Mouse (Mus musculus) heart, embryonic 15.5 days (tissue): ENCODE measurements around the gene Lrmda. TPM values are rescaled to one million over a fixed set of nuclear protein-coding genes. Genes with fewer than 3 reads are reported as not detected.

ENCODE experiments used
- ATAC-seq: fragments of 200-750 bp; cut with Nextera tagmentation; replicated peaks from 2 replicates; pipeline ENCODE4 v1.8.0; 2017; ENCODE audit warnings: low read depth, moderate TSS enrichment; ENCODE audit not compliant: insufficient number of reproducible peaks, insufficient read depth, low FRiP score
- H3K27ac ChIP-seq: fragments of 300-500 bp; sonication (generic); 2 replicates; pipeline ENCODE4 v1.5.1; 2015; ENCODE audit warnings: mild to moderate bottlenecking, inconsistent platforms
- H3K27me3 ChIP-seq: fragments of 300-500 bp; sonication (generic); 2 replicates; pipeline ENCODE4 v1.6.1; 2015; ENCODE audit warnings: inconsistent platforms
- H3K36me3 ChIP-seq: fragments of 300-500 bp; sonication (generic); 2 replicates; pipeline ENCODE4 v1.6.1; 2015; ENCODE audit warnings: mild to moderate bottlenecking, inconsistent platforms
- H3K4me1 ChIP-seq: fragments of 300-500 bp; sonication (generic); replicated peaks from 2 replicates; pipeline ENCODE4 v1.6.1; 2015; ENCODE audit warnings: inconsistent platforms
- H3K4me2 ChIP-seq: fragments of 300-500 bp; sonication (generic); 2 replicates; pipeline ENCODE4 v1.6.1; 2015; ENCODE audit warnings: inconsistent platforms, mild to moderate bottlenecking, moderate library complexity
- H3K4me3 ChIP-seq: fragments of 300-500 bp; sonication (generic); 2 replicates; pipeline ENCODE4 v1.5.1; 2015; ENCODE audit warnings: mild to moderate bottlenecking, inconsistent platforms
- H3K9ac ChIP-seq: fragments of 300-500 bp; sonication (generic); 2 replicates; pipeline ENCODE4 v1.6.1; 2015; ENCODE audit warnings: mild to moderate bottlenecking, inconsistent platforms
- H3K9me3 ChIP-seq: fragments of 300-500 bp; sonication (generic); replicated peaks from 2 replicates; pipeline ENCODE4 v1.6.1; 2016; ENCODE audit warnings: inconsistent platforms
- WGBS: fragments of 180-500 bp; shearing (Covaris S2); methylation state at CpG from one replicate; pipeline ENCODE4 v1.1.7; 2015; ENCODE audit warnings: mixed read lengths; 5-methylcytosine and 5-hydroxymethylcytosine counted together
- polyA plus RNA-seq: library from polyadenylated mRNA; unstranded; fragments of >200 nt; fragmentation: Nextera tagmentation; extraction: Ambion mirVana; gene quantifications from 2 replicates; pipeline ENCODE4 v1.2.1, GENCODE M21; 2015

Lrmda gene
- polyA plus RNA-seq, 1 experiment from 2014 or later = 0.83 TPM

GRCm38 (mm10) chr14:22146508-22147044, 127.1 kb downstream of the Lrmda start:
- Histone ChIP-seq H3K9ac (no peak overlapping the region), H3K9me3 (no peaks in the 10 kb centered on the region), H3K36me3 (no peaks in the 10 kb centered on the region), H3K4me1 (peaks cover 5% of the 10 kb centered on the region; the same call in 1 of the 2 replicates), H3K4me3 (no peak overlapping the region), H3K4me2 (no peak overlapping the region), H3K27ac (no peak overlapping the region), H3K27me3 (no peaks in the 10 kb centered on the region)
- 69% methylated on average over 12 of the region's 12 CpGs for whole genome bisulfite sequencing
- ATAC-seq = no peak

GRCm38 (mm10) chr14:22147341-22148024, 128.0 kb downstream of the Lrmda start:
- WGBS = 24% methylated on average over 4 of the region's 4 CpGs
- no peaks in the 10 kb centered on the region for H3K9me3 ChIP-seq
- no peaks in the 10 kb centered on the region for H3K36me3 ChIP-seq
- ATAC-seq = no peak
- H3K9ac ChIP-seq = no peak overlapping the region
- no peaks in the 10 kb centered on the region for H3K27me3 ChIP-seq
- no peak overlapping the region for H3K4me3 ChIP-seq
- peaks cover 5% of the 10 kb centered on the region; the same call in 1 of the 2 replicates for H3K4me1 ChIP-seq
- no peak overlapping the region for H3K4me2 ChIP-seq
- H3K27ac ChIP-seq = no peak overlapping the region

GRCm38 (mm10) chr14:22152701-22153100, 133.2 kb downstream of the Lrmda start:
- Histone ChIP-seq H3K9me3 (no peaks in the 10 kb centered on the region), H3K9ac (no peak overlapping the region), H3K4me3 (no peak overlapping the region), H3K27me3 (no peaks in the 10 kb centered on the region), H3K4me2 (no peak overlapping the region), H3K27ac (no peak overlapping the region), H3K4me1 (peaks cover 11% of the 10 kb centered on the region), H3K36me3 (no peaks in the 10 kb centered on the region)
- 62% methylated on average over 13 of the region's 13 CpGs for WGBS
- ATAC-seq = no peak

- H3K9ac ChIP-seq = no peak overlapping the region
- H3K36me3 ChIP-seq = no peaks in the 10 kb centered on the region
- H3K4me1 ChIP-seq = peaks cover 11% of the 10 kb centered on the region
- no peak overlapping the region for H3K4me2 ChIP-seq
- no peaks in the 10 kb centered on the region for H3K27me3 ChIP-seq
- ATAC-seq = no peak
- 68% methylated on average over 8 of the region's 8 CpGs for WGBS
- no peak overlapping the region for H3K27ac ChIP-seq
- no peaks in the 10 kb centered on the region for H3K9me3 ChIP-seq
- no peak overlapping the region for H3K4me3 ChIP-seq
These were observed 134.6 kb downstream of the Lrmda start for GRCm38 (mm10) chr14:22154096-22154495.

DNA sequence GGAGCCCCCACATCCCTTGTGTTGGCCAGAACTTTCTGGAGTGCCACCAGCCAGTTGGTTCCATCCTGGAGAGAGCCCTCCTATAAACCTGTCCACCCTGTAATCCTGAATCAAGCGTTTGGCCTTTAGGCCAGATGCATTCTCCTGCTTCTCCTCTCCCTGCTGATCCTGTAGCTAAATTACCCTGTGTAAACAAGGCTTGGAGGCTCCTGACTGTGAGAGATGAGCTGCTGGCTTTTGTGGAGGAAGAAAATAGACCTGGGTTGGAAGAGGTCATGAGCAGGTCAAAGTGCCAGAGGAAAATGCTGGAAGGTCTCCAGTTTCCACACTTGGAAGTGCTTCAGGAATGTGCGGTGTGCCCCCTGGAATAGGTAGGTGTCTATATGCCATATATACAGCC, 135.5 kb downstream of the Lrmda start:
- no peak overlapping the region for H3K9ac ChIP-seq
- peaks cover 11% of the 10 kb centered on the region for H3K4me1 ChIP-seq
- no peak for ATAC-seq
- no peaks in the 10 kb centered on the region for H3K27me3 ChIP-seq
- WGBS = 16% methylated on average over 2 of the region's 2 CpGs
- no peaks in the 10 kb centered on the region for H3K36me3 ChIP-seq
- no peak overlapping the region for H3K4me2 ChIP-seq
- no peak overlapping the region for H3K4me3 ChIP-seq
- H3K27ac ChIP-seq = peak overlapping the region; percentile 1; the same call in 1 of the 2 replicates
- no peaks in the 10 kb centered on the region for H3K9me3 ChIP-seq

DNA sequence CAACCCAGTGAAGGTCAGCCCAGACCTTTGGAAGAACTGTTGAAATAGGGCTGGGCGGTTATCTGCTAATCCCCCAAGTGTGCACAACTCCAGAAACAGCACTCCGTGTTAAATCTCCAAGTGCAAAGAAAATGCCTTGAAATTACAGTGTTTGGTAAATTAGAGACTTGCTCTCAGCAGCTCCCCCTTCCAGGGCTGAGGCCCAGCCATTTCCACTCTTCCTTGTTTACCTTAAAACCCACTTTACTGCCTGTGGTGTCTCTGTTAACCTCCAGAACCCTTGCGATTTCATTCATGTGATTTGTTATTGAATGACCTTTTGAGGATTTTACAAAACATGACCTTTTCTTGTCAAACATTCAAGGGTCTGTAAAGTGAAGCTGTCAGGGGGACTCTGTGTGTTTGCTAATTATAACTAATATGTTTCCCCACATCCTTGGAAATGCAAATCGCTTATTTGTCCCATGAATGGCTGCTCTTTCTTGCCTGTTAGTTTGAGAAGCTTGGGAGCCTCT, 136.1 kb downstream of the Lrmda start:
- Histone ChIP-seq H3K27ac (no peak overlapping the region), H3K4me2 (no peak overlapping the region), H3K9ac (no peak overlapping the region), H3K4me3 (no peak overlapping the region), H3K27me3 (no peaks in the 10 kb centered on the region), H3K36me3 (no peaks in the 10 kb centered on the region), H3K4me1 (peaks cover 11% of the 10 kb centered on the region), H3K9me3 (no peaks in the 10 kb centered on the region)
- WGBS = 50% methylated on average over 4 of the region's 4 CpGs
- ATAC-seq = no peak

DNA sequence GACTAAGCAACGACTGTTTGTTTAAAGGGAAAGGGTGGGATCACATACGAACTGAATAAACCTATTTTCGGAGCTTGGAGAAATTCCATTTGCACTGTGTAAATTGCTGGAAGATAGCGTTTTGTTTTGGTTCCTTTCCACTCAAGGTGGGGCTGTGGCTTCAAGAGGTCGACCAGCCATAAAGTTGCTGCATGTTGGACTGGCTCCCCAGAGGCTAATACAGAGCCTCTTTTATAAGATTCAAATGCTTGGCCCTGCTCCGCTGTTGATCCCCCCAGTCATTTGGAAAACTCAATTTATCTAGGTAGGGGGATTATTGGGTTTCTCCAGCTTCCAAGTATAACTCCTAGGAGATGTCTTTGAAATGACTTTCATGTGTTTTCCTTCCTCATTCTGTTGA, 137.5 kb downstream of the Lrmda start:
- no peak overlapping the region for H3K27ac ChIP-seq
- no peak overlapping the region for H3K4me2 ChIP-seq
- H3K4me1 ChIP-seq = peaks cover 11% of the 10 kb centered on the region
- no peak for ATAC-seq
- H3K4me3 ChIP-seq = no peak overlapping the region
- no peaks in the 10 kb centered on the region for H3K36me3 ChIP-seq
- WGBS = 49% methylated on average over 6 of the region's 6 CpGs
- no peaks in the 10 kb centered on the region for H3K9me3 ChIP-seq
- no peaks in the 10 kb centered on the region for H3K27me3 ChIP-seq
- no peak overlapping the region for H3K9ac ChIP-seq

GRCm38 (mm10) chr14:22161416-22161815, 141.9 kb downstream of the Lrmda start:
- H3K27ac ChIP-seq = no peak overlapping the region
- H3K36me3 ChIP-seq = no peaks in the 10 kb centered on the region
- no peaks in the 10 kb centered on the region for H3K4me1 ChIP-seq
- H3K9me3 ChIP-seq = no peaks in the 10 kb centered on the region
- H3K9ac ChIP-seq = no peak overlapping the region
- H3K4me2 ChIP-seq = no peak overlapping the region
- H3K4me3 ChIP-seq = no peak overlapping the region
- no peak for ATAC-seq
- 32% methylated on average over 3 of the region's 3 CpGs for WGBS
- no peaks in the 10 kb centered on the region for H3K27me3 ChIP-seq

DNA sequence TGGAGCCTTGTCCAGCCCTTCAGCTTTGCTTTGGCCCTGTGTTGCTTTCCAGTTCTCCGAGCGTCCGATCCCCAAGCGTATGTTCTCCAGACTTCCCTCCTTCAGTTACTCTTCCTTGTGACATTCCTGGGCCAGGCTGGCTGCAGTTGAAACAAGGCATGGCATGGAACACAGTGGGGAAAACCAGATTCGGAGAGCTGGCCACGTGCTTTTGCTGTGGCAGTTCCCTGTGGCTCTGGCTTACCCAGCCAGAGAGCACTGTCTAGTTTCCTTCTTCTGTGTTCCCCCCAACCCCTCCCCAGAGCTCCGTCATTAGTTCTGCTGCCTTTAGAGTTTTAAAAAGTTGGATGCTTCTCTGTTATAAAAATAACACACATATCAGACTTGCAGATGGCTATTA, 147.8 kb downstream of the Lrmda start:
- H3K27ac ChIP-seq = no peak overlapping the region
- H3K4me2 ChIP-seq = peak overlapping the region; percentile 45

DNA sequence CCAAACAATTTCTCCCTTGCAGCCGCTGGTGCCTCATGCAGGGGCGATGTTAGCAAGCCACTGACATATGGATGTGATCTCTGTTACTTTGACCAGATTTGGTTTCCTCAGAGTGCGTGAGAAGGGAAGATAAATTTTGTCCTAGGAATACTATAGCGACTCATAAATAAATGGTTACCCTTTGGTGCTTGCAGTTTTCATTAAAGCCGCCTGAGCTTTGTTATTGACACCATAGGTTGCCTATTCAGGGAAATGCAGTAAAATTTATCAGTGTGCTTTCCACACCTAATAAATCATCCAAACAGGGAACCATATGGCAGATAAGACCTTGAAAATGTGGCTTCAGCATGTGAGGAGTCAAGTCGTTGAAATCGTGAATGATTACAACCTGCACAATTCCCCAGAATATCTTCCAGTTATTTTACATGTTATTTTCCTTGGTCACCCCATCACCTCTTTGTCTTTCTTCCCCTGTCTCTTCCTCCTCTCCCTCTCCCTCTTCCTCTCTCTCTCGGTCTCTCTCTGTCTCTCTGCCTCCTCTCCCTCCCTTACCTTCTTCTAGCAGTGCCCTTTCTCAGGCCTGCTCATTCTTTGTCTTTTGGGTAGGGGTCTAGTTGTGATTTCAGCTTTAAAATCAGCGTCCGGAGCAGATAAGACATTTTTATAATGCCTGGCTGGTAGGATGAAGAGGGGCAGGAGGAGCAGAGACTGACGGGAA, 148.7 kb downstream of the Lrmda start:
- Histone ChIP-seq H3K4me2 (peak overlapping the region; percentile 18; the same call in 1 of the 2 replicates), H3K27ac (no peak overlapping the region), H3K9ac (no peak overlapping the region), H3K4me3 (no peak overlapping the region), H3K36me3 (no peaks in the 10 kb centered on the region), H3K9me3 (no peaks in the 10 kb centered on the region), H3K27me3 (0 out of 2 replicates have a peak, but pooled peaks cover 2% of the 10 kb centered on the region), H3K4me1 (peaks cover 24% of the 10 kb centered on the region)
- no peak for ATAC-seq
- 43% methylated on average over 11 of the region's 11 CpGs for WGBS

More for the DNA sequence above, 147.8 kb downstream of the Lrmda start:
- Histone ChIP-seq H3K27me3 (0 out of 2 replicates have a peak, but pooled peaks cover 2% of the 10 kb centered on the region), H3K4me1 (peaks cover 24% of the 10 kb centered on the region), H3K9ac (no peak overlapping the region), H3K36me3 (no peaks in the 10 kb centered on the region), H3K9me3 (no peaks in the 10 kb centered on the region), H3K4me3 (no peak overlapping the region)
- no peak for ATAC-seq
- 22% methylated on average over 7 of the region's 7 CpGs for WGBS

DNA sequence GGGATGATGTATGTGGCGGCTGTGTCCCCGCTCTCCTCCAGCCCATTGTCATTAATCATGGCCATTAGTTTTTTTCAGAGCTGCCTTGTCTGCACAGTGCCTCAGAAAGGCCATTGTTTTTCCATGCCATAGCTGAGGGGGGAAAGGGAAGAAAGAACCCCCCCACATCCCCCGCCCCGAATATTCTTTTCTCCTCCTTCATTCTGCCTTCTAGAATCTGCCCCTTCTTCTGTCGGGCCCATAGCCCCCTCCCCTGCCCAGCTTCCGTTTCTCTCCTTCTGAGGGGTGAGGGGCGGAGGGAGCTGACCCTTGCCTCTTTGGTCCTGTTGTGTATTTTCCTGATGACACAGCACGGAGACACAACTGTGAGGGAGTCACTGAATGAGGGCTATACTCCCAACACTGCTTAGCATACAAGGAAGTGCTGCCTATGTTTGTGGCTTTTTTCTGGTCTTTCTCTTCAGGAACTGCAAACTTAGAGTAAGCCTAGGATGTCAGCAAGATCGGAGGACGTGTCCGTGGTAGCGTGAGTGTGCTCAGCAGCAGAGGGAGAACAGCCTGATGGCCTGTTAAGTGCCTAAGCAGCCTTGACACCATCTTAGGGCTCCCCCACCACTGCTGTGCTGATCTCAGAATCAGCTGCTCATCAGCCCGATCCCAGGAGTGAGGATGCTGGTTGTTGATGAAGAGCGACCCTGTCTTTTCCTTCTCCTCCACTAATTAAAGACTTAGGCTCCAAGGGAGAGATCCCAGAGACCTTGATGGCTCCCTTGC, 149.5 kb downstream of the Lrmda start:
- H3K36me3 ChIP-seq = no peaks in the 10 kb centered on the region
- no peak for ATAC-seq
- H3K4me1 ChIP-seq = peaks cover 24% of the 10 kb centered on the region
- WGBS = 47% methylated on average over 14 of the region's 14 CpGs
- peak overlapping the region; percentile 18; the same call in 1 of the 2 replicates for H3K4me2 ChIP-seq
- no peak overlapping the region for H3K9ac ChIP-seq
- H3K9me3 ChIP-seq = no peaks in the 10 kb centered on the region
- no peak overlapping the region for H3K27ac ChIP-seq
- H3K4me3 ChIP-seq = no peak overlapping the region
- H3K27me3 ChIP-seq = 0 out of 2 replicates have a peak, but pooled peaks cover 2% of the 10 kb centered on the region
